Mouse (Mus musculus) liver, embryonic 12.5 days (tissue): ENCODE results near the gene Wdr73. TPM values are rescaled to one million over a fixed set of nuclear protein-coding genes. Genes with fewer than 3 reads are reported as not detected.

Source experiments
- ATAC-seq: fragments of 200-750 bp; cut with Nextera tagmentation; 2 replicates; pipeline ENCODE4 v1.8.0; 2017; ENCODE audit warnings: moderate number of reproducible peaks, mild to moderate bottlenecking, moderate library complexity
- H3K27ac ChIP-seq: fragments of 300-500 bp; sonication (generic); 2 replicates; pipeline ENCODE4 v1.5.1; 2016; ENCODE audit warnings: mild to moderate bottlenecking
- H3K27me3 ChIP-seq: fragments of 300-500 bp; sonication (generic); replicated peaks from 2 replicates; pipeline ENCODE4 v1.6.1; 2016; ENCODE audit warnings: mild to moderate bottlenecking, moderate library complexity
- H3K36me3 ChIP-seq: fragments of 300-500 bp; sonication (generic); 2 replicates; pipeline ENCODE4 v1.6.1; 2016; ENCODE audit warnings: mild to moderate bottlenecking, moderate library complexity
- H3K4me1 ChIP-seq: fragments of 300-500 bp; sonication (generic); 2 replicates; pipeline ENCODE4 v1.6.1; 2016
- H3K4me2 ChIP-seq: fragments of 300-500 bp; sonication (generic); 2 replicates; pipeline ENCODE4 v1.6.1; 2016; ENCODE audit warnings: mild to moderate bottlenecking, moderate library complexity
- H3K4me3 ChIP-seq: fragments of 300-500 bp; sonication (generic); 2 replicates; pipeline ENCODE4 v1.5.1; 2016; ENCODE audit warnings: mild to moderate bottlenecking, moderate library complexity
- H3K9ac ChIP-seq: fragments of 300-500 bp; sonication (generic); 2 replicates; pipeline ENCODE4 v1.6.1; 2016; ENCODE audit warnings: mild to moderate bottlenecking, moderate library complexity
- H3K9me3 ChIP-seq: fragments of 300-500 bp; sonication (generic); replicated peaks from 2 replicates; pipeline ENCODE4 v1.6.1; 2016; ENCODE audit warnings: mild to moderate bottlenecking, moderate library complexity
- WGBS: fragments of 180-500 bp; shearing (Covaris S2); methylation state at CpG from one replicate; pipeline ENCODE4 v1.1.7; 2016; ENCODE audit not compliant: insufficient replicate concordance; 5-methylcytosine and 5-hydroxymethylcytosine counted together
- polyA plus RNA-seq: library from polyadenylated mRNA; unstranded; fragments of >200 nt; fragmentation: Nextera tagmentation; extraction: Ambion mirVana; gene quantifications from 2 replicates; pipeline ENCODE4 v1.2.1, GENCODE M21; 2016

The Wdr73 gene
- polyA plus RNA-seq, 1 experiment from 2014 or later, result 29.1 TPM

GRCm38 (mm10) chr7:80917916-80918465, 16.9 kb upstream of the Wdr73 start:
- 85% methylated on average over 4 of the region's 4 CpGs for WGBS
- Histone ChIP-seq H3K4me1 (peaks cover 14% of the 10 kb centered on the region), H3K9me3 (no peaks in the 10 kb centered on the region), H3K4me2 (no peak overlapping the region), H3K36me3 (peaks cover 86% of the 10 kb centered on the region), H3K27ac (no peak overlapping the region), H3K9ac (no peak overlapping the region), H3K27me3 (no peaks in the 10 kb centered on the region), H3K4me3 (no peak overlapping the region)
- ATAC-seq, result no peak

- Histone ChIP-seq H3K4me3 (no peak overlapping the region), H3K4me1 (0 out of 2 replicates have a peak, but pooled peaks cover 3% of the 10 kb centered on the region), H3K36me3 (peaks cover 86% of the 10 kb centered on the region), H3K27ac (no peak overlapping the region), H3K9ac (no peak overlapping the region), H3K27me3 (no peaks in the 10 kb centered on the region), H3K9me3 (no peaks in the 10 kb centered on the region), H3K4me2 (no peak overlapping the region)
- WGBS, result 81% methylated on average over 8 of the region's 8 CpGs
- ATAC-seq, result no peak
Measured at GRCm38 (mm10) chr7:80912496-80912895, 11.4 kb upstream of the Wdr73 start.

- Histone ChIP-seq H3K9me3 (no peaks in the 10 kb centered on the region), H3K27me3 (no peaks in the 10 kb centered on the region), H3K9ac (no peak overlapping the region), H3K27ac (no peak overlapping the region), H3K4me2 (no peak overlapping the region), H3K4me1 (0 out of 2 replicates have a peak, but pooled peaks cover 3% of the 10 kb centered on the region), H3K4me3 (no peak overlapping the region), H3K36me3 (peaks cover 75% of the 10 kb centered on the region)
- WGBS, result 63% methylated on average over 7 of the region's 7 CpGs
- peak; percentile 60 for ATAC-seq
Measured at GRCm38 (mm10) chr7:80911053-80911452, 10.0 kb upstream of the Wdr73 start.

- no peaks in the 10 kb centered on the region for H3K9me3 ChIP-seq
- peak within 1 kb of the TSS; percentile 23; the same call in 1 of the 2 replicates for H3K27ac ChIP-seq
- ATAC-seq, result 0 out of 2 replicates have a peak, but pooled peaks have one; percentile 30
- peaks cover 24% of the 10 kb centered on the region for H3K36me3 ChIP-seq
- 3% methylated on average over 19 of the region's 19 CpGs for WGBS
- H3K4me3 ChIP-seq, result peak within 1 kb of the TSS; percentile 53
- peak within 1 kb of the TSS; percentile 65 for H3K9ac ChIP-seq
- 0 out of 2 replicates have a peak, but pooled peaks cover 5% of the 10 kb centered on the region for H3K27me3 ChIP-seq
- peak within 1 kb of the TSS; percentile 88 for H3K4me2 ChIP-seq
- peaks cover 37% of the 10 kb centered on the region for H3K4me1 ChIP-seq
Measured at GRCm38 (mm10) chr7:80904921-80905515, 3.9 kb upstream of the Wdr73 start, which contains the start of gene Nmb. Nmb (minus strand) TSS chr7:80905076.

DNA sequence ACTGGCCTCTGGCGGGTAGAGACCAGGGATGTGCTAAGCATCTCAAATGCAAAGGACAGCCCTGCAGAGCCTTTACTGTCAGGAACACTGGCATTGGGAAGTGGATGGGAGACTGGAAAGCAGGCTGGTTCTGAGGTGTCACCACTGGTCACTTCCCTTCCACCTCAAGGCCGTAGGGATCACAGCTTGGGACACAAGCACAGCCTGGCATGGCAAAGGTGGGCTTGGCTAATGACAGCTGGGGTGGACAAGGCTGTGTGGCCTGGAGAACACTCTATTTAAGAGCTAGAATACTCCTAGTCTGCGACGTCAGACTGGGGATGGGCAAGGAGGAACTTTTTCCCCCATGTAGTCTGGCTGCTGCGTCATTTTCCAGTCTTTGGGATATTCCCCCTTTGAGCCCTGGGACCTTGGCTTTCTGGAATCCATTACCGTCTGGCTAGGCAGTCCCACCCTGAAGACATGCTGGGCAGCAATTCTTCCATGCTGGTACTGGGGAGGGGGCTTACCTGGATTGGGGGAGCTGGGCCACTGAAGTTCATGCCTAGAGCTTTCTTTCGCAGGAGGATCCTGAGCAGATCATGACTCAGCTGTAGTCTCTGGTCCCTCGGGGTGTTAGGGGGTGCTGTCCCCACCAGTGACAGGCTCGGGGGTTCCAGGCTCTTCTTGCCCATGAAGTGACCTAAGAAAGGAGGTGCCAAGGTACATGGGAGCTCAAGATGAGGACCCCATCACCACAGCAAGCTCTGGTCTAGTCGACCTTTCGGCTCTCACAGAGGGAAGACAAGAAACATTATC, 2.8 kb upstream of the Wdr73 start:
- Histone ChIP-seq H3K9me3 (no peaks in the 10 kb centered on the region), H3K4me1 (peaks cover 44% of the 10 kb centered on the region), H3K27ac (no peak overlapping the region), H3K4me2 (peak overlapping the region; percentile 88), H3K27me3 (0 out of 2 replicates have a peak, but pooled peaks cover 5% of the 10 kb centered on the region), H3K9ac (0 out of 2 replicates have a peak overlapping the region, but pooled peaks have one; percentile 65), H3K36me3 (peaks cover 22% of the 10 kb centered on the region), H3K4me3 (peak overlapping the region; percentile 53; the same call in 1 of the 2 replicates)
- no peak for ATAC-seq
- WGBS, result 79% methylated on average over 11 of the region's 11 CpGs

DNA sequence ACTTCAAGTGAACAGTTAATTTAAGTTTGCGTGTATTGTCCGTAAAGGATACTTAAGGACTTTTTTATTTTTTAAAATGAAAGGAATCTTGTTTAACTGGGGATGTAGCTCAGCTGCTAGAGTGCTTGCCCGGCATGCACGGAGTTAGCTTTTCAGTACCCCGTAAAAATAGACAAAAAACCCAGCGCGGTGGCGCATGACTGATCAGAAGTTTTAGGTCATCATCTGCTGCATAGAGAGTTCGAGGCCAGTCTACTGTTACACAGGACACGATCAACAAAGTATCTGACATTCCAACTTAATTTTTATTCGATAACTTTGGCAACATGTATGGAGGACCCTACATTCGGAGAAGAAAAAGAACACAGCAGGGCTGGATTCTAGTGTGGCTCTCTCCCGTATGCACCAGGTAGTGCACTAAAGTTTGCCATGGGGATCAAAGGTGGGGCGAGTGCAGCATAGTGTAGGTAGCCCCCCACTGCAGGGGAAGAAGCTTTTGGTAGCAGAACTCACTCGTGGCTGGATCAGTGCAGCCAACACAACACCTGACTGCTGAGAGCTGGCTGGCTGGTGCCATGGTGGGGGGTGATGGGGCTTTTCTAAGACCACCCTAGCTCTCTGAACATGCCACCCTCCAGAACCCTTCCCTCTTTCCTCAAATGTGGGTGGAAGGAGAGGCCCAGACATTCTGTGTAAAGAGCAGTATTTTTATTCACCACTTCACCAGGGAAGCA, 639 bp upstream of the Wdr73 start:
- Histone ChIP-seq H3K4me2 (peak overlapping the region; percentile 81), H3K4me3 (peak overlapping the region; percentile 78), H3K9ac (peak overlapping the region; percentile 72), H3K27ac (peak overlapping the region; percentile 87), H3K9me3 (no peaks in the 10 kb centered on the region), H3K27me3 (0 out of 2 replicates have a peak, but pooled peaks cover 5% of the 10 kb centered on the region), H3K4me1 (peaks cover 55% of the 10 kb centered on the region), H3K36me3 (peaks cover 33% of the 10 kb centered on the region)
- ATAC-seq, result no peak
- WGBS, result 32% methylated on average over 15 of the region's 15 CpGs

GRCm38 (mm10) chr7:80897721-80898120, 3.3 kb downstream of the Wdr73 start:
- no peaks in the 10 kb centered on the region for H3K27me3 ChIP-seq
- peaks cover 41% of the 10 kb centered on the region for H3K4me1 ChIP-seq
- H3K9ac ChIP-seq, result no peak overlapping the region
- no peak overlapping the region for H3K4me2 ChIP-seq
- H3K27ac ChIP-seq, result no peak overlapping the region
- H3K4me3 ChIP-seq, result no peak overlapping the region
- 81% methylated on average over 4 of the region's 4 CpGs for whole genome bisulfite sequencing
- no peak for ATAC-seq
- H3K36me3 ChIP-seq, result peaks cover 65% of the 10 kb centered on the region
- H3K9me3 ChIP-seq, result no peaks in the 10 kb centered on the region

GRCm38 (mm10) chr7:80897134-80897533, 3.9 kb downstream of the Wdr73 start:
- H3K9me3 ChIP-seq, result no peaks in the 10 kb centered on the region
- H3K9ac ChIP-seq, result no peak overlapping the region
- H3K4me2 ChIP-seq, result no peak overlapping the region
- no peak for ATAC-seq
- 77% methylated on average over 7 of the region's 7 CpGs for WGBS
- peaks cover 38% of the 10 kb centered on the region for H3K4me1 ChIP-seq
- H3K27ac ChIP-seq, result no peak overlapping the region
- H3K4me3 ChIP-seq, result no peak overlapping the region
- H3K36me3 ChIP-seq, result peaks cover 71% of the 10 kb centered on the region
- no peaks in the 10 kb centered on the region for H3K27me3 ChIP-seq

DNA sequence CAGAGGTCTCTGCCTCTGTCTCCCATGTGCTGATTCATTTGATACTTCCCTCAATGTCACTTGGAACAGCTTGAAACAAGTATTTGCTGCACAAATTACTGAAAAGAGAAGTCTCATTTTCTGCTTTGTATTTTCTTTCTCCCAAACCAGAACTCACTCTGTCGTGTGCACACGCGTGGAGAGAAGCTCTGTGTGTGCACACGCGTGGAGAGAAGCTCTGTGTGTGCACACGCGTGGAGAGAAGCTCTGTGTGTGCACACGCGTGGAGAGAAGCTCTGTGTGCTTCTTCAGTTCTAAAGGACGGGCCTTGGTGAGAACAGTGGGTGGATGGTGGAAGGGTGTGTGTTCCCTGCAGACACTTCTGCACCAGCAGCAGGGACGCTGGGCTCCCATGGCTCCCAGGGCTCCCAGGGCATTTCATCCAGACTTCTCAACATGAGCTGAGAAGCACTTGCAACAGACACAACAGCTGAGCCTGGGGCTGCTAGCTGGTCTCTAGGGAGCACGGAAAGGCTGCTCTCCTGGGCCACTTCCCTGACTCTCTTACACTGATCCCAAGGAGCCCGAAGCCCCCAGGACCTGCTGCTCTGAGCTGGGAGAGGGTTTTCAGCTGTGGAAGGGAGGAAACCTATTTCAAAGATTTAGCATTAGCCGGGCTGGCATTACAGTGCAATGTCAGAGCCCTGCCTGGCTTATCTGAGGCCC, 6.1 kb downstream of the Wdr73 start:
- Histone ChIP-seq H3K4me2 (no peak overlapping the region), H3K9me3 (no peaks in the 10 kb centered on the region), H3K4me3 (no peak overlapping the region), H3K4me1 (peaks cover 23% of the 10 kb centered on the region), H3K27me3 (no peaks in the 10 kb centered on the region), H3K27ac (no peak overlapping the region), H3K36me3 (peaks cover 91% of the 10 kb centered on the region), H3K9ac (no peak overlapping the region)
- WGBS, result 87% methylated on average over 14 of the region's 14 CpGs
- no peak for ATAC-seq

DNA sequence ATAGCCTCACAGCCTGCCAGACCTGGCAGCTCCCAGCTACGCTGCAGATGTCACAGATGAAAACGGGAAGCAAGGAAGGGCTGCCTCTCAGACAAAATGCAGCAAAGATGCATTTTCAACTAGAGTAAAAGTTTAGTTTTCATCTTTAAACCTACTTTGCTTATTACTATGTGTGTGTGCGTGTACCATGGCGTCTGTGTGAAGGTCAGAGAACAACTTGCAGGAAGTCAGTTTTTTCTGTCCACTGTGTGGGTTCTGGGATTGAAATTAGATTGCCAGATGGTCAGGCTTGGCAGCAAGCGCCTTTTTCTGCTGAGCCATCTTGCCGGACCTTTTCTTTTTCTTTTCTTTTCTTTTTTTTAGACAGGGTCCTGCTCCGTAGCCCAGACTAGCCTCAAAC, 6.9 kb downstream of the Wdr73 start:
- H3K9me3 ChIP-seq, result no peaks in the 10 kb centered on the region
- H3K36me3 ChIP-seq, result peaks cover 92% of the 10 kb centered on the region
- H3K4me3 ChIP-seq, result no peak overlapping the region
- H3K27me3 ChIP-seq, result no peaks in the 10 kb centered on the region
- H3K4me1 ChIP-seq, result peaks cover 23% of the 10 kb centered on the region
- H3K27ac ChIP-seq, result no peak overlapping the region
- WGBS, result 82% methylated on average over 7 of the region's 7 CpGs
- no peak overlapping the region for H3K4me2 ChIP-seq
- no peak for ATAC-seq
- H3K9ac ChIP-seq, result no peak overlapping the region

GRCm38 (mm10) chr7:80893753-80894129, 7.3 kb downstream of the Wdr73 start:
- WGBS, result 85% methylated on average over 6 of the region's 6 CpGs
- Histone ChIP-seq H3K4me1 (peaks cover 26% of the 10 kb centered on the region), H3K27ac (no peak overlapping the region), H3K4me3 (no peak overlapping the region), H3K4me2 (no peak overlapping the region), H3K9me3 (no peaks in the 10 kb centered on the region), H3K9ac (no peak overlapping the region), H3K27me3 (no peaks in the 10 kb centered on the region), H3K36me3 (peaks cover 88% of the 10 kb centered on the region)
- ATAC-seq, result no peak
